Mouse (Mus musculus): ENCODE data around the gene Dennd5a. TPM values are rescaled to one million over a fixed set of nuclear protein-coding genes. Genes with fewer than 3 reads are reported as not detected.

Gene Dennd5a
- polyA plus RNA-seq, 1 experiment from 2014 or later = 66.1 TPM

- Histone ChIP-seq H3K36me3 (ENCODE audit: control insufficient read depth, insufficient read depth, low read length) (no peaks in the 10 kb centered on the region), H3K9ac (ENCODE audit: low read length) (no peak overlapping the region), H3K4me2 (ENCODE audit: low read length) (no peak overlapping the region), H3K4me1 (ENCODE audit: control insufficient read depth in 2 of 2, insufficient read depth in 2 of 2, low read length in 2 of 2) (peaks cover 0 to 28% of the 10 kb centered on the region in 2 experiments; a peak in 2 of 4 replicates), H3K27me3 (ENCODE audit: control insufficient read depth, insufficient read depth, low read length) (no peaks in the 10 kb centered on the region), H3K27ac (replicated peaks in 1 of 2; ENCODE audit: control insufficient read depth in 1 of 2, insufficient read depth in 1 of 2, low read depth in 2 of 2, low read length in 2 of 2) (no peak overlapping the region), H3K4me3 (ENCODE audit: control insufficient read depth in 1 of 2, insufficient read depth in 1 of 2, low read depth in 1 of 2, low read length in 2 of 2) (no peak overlapping the region), H3K9me3 (ENCODE audit: control insufficient read depth, low read length) (no peaks in the 10 kb centered on the region)
- no peak for ATAC-seq (ENCODE audit: insufficient number of reproducible peaks, insufficient read depth, low FRiP score, low read depth)
- 75% methylated on average over 4 of the region's 4 CpGs for WGBS
Observed at GRCm38 (mm10) chr7:109951297-109951696, 9.0 kb downstream of the Dennd5a start.

DNA sequence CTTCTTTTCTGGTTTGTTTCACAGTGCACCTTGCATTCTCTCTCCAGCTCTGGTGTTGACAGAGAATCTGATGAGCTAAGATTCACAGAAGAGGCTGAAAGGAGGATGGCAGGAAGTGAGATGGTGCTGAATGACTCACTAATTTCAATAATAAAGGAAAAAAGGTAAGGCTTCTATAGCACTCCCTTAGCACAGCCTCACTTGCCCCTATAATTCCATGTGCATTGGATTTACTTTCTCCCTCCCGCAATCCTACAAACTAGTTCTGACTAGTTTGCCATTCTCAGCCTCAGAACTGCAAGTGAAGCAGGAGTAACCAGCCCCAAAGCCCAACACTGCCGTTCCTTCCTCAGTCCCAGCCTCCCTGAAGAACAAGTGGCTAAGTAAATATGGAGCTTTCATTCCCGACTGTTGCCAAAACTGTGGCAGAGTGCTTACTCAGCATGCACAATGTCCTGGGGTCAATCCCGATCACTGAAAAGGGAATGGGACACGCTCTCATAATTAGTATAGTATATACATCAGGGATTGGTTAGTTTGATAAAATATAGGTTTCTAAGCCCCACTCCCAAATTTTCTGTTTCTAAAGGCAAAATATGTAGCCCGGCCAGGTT is 15.7 kb downstream of the Dennd5a start:
- H3K4me3 ChIP-seq (ENCODE audit: control insufficient read depth in 1 of 2, insufficient read depth in 1 of 2, low read depth in 1 of 2, low read length in 2 of 2) = no peak overlapping the region
- no peaks in the 10 kb centered on the region for H3K9me3 ChIP-seq (ENCODE audit: control insufficient read depth, low read length)
- peak overlapping the region; percentile 1; the same call in 1 of the 2 replicates for H3K4me2 ChIP-seq (ENCODE audit: low read length)
- peaks cover 4% of the 10 kb centered on the region; the same call in 1 of the 2 replicates for H3K36me3 ChIP-seq (ENCODE audit: control insufficient read depth, insufficient read depth, low read length)
- H3K9ac ChIP-seq (ENCODE audit: low read length) = 0 out of 2 replicates have a peak overlapping the region, but pooled peaks have one; percentile 6
- peak overlapping the region; percentile 16 to 45; a peak in 2 of 4 replicates for H3K27ac ChIP-seq (replicated peaks in 1 of 2; ENCODE audit: control insufficient read depth in 1 of 2, insufficient read depth in 1 of 2, low read depth in 2 of 2, low read length in 2 of 2)
- ATAC-seq (ENCODE audit: insufficient number of reproducible peaks, insufficient read depth, low FRiP score, low read depth) = no peak
- H3K27me3 ChIP-seq (ENCODE audit: control insufficient read depth, insufficient read depth, low read length) = no peaks in the 10 kb centered on the region
- H3K4me1 ChIP-seq (ENCODE audit: control insufficient read depth in 2 of 2, insufficient read depth in 2 of 2, low read length in 2 of 2) = peaks cover 2 to 28% of the 10 kb centered on the region in 2 experiments
- WGBS = 41% methylated on average over 6 of the region's 6 CpGs

DNA sequence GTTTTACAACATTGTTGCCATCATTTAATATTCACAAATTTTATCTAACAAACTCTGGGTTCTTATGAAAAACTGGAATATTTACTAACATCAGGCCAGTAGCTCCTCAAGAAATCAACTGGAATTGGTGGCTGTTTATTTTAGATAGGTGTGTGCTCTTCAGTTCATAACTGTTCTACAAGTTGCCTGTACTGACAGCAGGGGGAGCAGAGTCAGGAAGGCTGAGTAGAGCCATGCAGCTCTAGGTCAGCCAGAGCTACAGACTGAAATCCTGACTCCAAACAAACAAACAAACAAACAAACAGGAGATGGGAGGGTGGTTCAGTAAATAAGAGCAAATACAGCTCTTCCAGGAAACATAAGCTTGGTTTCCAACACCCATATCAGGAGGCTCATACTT is 30.6 kb downstream of the Dennd5a start:
- Histone ChIP-seq H3K9ac (ENCODE audit: low read length) (no peak overlapping the region), H3K4me3 (ENCODE audit: control insufficient read depth in 1 of 2, insufficient read depth in 1 of 2, low read depth in 1 of 2, low read length in 2 of 2) (no peak overlapping the region), H3K27me3 (ENCODE audit: control insufficient read depth, insufficient read depth, low read length) (no peaks in the 10 kb centered on the region), H3K4me2 (ENCODE audit: low read length) (no peak overlapping the region), H3K36me3 (ENCODE audit: control insufficient read depth, insufficient read depth, low read length) (peaks cover 86% of the 10 kb centered on the region), H3K27ac (replicated peaks in 1 of 2; ENCODE audit: control insufficient read depth in 1 of 2, insufficient read depth in 1 of 2, low read depth in 2 of 2, low read length in 2 of 2) (no peak overlapping the region), H3K9me3 (ENCODE audit: control insufficient read depth, low read length) (no peaks in the 10 kb centered on the region), H3K4me1 (ENCODE audit: control insufficient read depth in 2 of 2, insufficient read depth in 2 of 2, low read length in 2 of 2) (0 out of 4 replicates have a peak, but pooled peaks cover 0 to 2% of the 10 kb centered on the region in 2 experiments)
- ATAC-seq (ENCODE audit: insufficient number of reproducible peaks, insufficient read depth, low FRiP score, low read depth) = no peak

DNA sequence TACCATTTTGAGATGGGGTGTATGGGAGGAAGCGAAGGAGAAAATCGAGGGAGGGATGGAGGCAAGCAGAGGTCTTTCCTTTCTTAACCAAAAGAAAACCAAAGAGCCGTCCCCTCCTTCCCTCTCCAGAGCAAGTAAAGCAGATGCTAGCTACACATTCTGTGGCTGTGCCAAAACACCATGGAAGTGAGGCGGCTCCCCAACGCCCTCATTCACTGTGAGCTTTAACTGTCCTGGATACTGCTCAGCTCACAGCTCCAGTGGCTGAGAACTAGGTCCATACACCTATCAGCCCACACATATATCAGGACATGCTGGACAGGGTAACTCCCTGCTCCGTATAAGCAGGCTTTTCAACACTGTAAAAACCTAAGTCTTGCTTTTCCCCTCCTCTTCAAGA is 31.9 kb downstream of the Dennd5a start:
- no peak overlapping the region for H3K9ac ChIP-seq (ENCODE audit: low read length)
- H3K4me1 ChIP-seq (ENCODE audit: control insufficient read depth in 2 of 2, insufficient read depth in 2 of 2, low read length in 2 of 2) = 0 out of 4 replicates have a peak, but pooled peaks cover 0 to 8% of the 10 kb centered on the region in 2 experiments
- H3K4me3 ChIP-seq (ENCODE audit: control insufficient read depth in 1 of 2, insufficient read depth in 1 of 2, low read depth in 1 of 2, low read length in 2 of 2) = no peak overlapping the region
- H3K27ac ChIP-seq (replicated peaks in 1 of 2; ENCODE audit: control insufficient read depth in 1 of 2, insufficient read depth in 1 of 2, low read depth in 2 of 2, low read length in 2 of 2) = no peak overlapping the region
- no peaks in the 10 kb centered on the region for H3K27me3 ChIP-seq (ENCODE audit: control insufficient read depth, insufficient read depth, low read length)
- no peak overlapping the region for H3K4me2 ChIP-seq (ENCODE audit: low read length)
- H3K36me3 ChIP-seq (ENCODE audit: control insufficient read depth, insufficient read depth, low read length) = peaks cover 75% of the 10 kb centered on the region
- ATAC-seq (ENCODE audit: insufficient number of reproducible peaks, insufficient read depth, low FRiP score, low read depth) = no peak
- 90% methylated on average over 6 of the region's 6 CpGs for WGBS
- H3K9me3 ChIP-seq (ENCODE audit: control insufficient read depth, low read length) = no peaks in the 10 kb centered on the region

DNA sequence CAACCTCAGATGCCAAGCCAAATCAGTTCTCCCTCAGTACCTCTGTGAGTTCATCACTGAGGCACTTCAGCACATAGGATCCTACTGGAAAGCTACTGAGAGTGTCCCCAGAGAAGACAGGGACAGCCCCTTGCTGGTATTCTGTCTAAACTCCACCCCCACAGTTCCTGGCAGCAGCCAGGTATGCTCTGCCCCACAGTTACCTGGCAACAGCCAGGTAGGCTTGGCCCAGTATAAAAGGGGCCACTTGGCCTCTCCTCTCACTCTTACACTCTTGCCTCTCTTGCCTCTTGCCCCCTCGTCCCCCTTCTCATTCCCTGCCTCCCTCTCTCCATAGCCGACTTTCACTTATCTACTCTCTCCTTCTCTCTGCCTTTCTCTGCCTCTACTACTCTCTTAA is 35.3 kb downstream of the Dennd5a start:
- Histone ChIP-seq H3K27ac (replicated peaks in 1 of 2; ENCODE audit: control insufficient read depth in 1 of 2, insufficient read depth in 1 of 2, low read depth in 2 of 2, low read length in 2 of 2) (no peak overlapping the region), H3K27me3 (ENCODE audit: control insufficient read depth, insufficient read depth, low read length) (no peaks in the 10 kb centered on the region), H3K9me3 (ENCODE audit: control insufficient read depth, low read length) (no peaks in the 10 kb centered on the region), H3K4me2 (ENCODE audit: low read length) (no peak overlapping the region), H3K9ac (ENCODE audit: low read length) (no peak overlapping the region), H3K4me1 (ENCODE audit: control insufficient read depth in 2 of 2, insufficient read depth in 2 of 2, low read length in 2 of 2) (0 out of 4 replicates have a peak, but pooled peaks cover 0 to 8% of the 10 kb centered on the region in 2 experiments), H3K36me3 (ENCODE audit: control insufficient read depth, insufficient read depth, low read length) (peaks cover 79% of the 10 kb centered on the region), H3K4me3 (ENCODE audit: control insufficient read depth in 1 of 2, insufficient read depth in 1 of 2, low read depth in 1 of 2, low read length in 2 of 2) (no peak overlapping the region)
- 69% methylated on average over 2 of the region's 2 CpGs for WGBS
- no peak for ATAC-seq (ENCODE audit: insufficient number of reproducible peaks, insufficient read depth, low FRiP score, low read depth)

DNA sequence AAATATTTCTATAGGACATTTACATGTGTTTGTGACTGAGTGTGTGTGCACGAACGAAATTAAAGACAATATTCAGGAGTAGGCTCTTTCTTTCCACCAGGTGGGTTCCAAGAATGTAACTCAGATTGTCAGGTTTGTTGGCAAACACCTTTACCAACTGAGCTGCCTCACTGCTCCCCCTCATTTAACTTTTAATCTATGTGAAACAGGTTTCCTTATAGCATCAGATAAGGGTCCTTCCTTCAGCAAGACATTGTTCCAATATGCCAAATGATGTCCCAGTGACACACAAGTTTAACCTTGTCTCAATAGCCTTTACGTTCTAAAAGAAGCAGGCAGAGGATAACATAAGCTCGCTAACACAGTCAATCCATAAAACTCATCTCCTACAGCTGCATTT is 37.4 kb downstream of the Dennd5a start:
- H3K36me3 ChIP-seq (ENCODE audit: control insufficient read depth, insufficient read depth, low read length) = peaks cover 80% of the 10 kb centered on the region

DNA sequence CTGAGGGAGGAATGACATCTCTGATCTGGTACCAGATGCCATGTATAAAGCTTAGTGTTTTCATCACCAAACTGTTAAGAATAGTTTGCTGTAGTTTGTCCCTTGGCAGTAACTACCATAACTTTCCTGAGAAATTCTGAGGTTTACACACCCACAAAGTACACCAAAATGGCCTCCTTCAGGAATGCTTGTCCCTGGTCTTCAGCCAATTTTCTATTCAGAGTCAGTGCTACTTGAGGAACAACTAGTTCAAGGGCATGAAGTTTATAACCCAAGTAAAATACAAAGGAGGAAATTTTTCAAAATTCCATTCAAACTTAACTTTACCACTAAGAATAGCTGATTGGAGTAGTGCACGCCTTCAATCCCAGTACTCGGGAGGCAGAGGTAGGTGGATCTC is 54.1 kb downstream of the Dennd5a start:
- 87% methylated on average over 2 of the region's 2 CpGs for WGBS
- Histone ChIP-seq H3K9ac (ENCODE audit: low read length) (no peak overlapping the region), H3K4me2 (ENCODE audit: low read length) (no peak overlapping the region), H3K9me3 (ENCODE audit: control insufficient read depth, low read length) (no peaks in the 10 kb centered on the region), H3K36me3 (ENCODE audit: control insufficient read depth, insufficient read depth, low read length) (peaks cover 93% of the 10 kb centered on the region), H3K27ac (replicated peaks in 1 of 2; ENCODE audit: control insufficient read depth in 1 of 2, insufficient read depth in 1 of 2, low read depth in 2 of 2, low read length in 2 of 2) (no peak overlapping the region), H3K4me1 (ENCODE audit: control insufficient read depth in 2 of 2, insufficient read depth in 2 of 2, low read length in 2 of 2) (no peaks in the 10 kb centered on the region), H3K4me3 (ENCODE audit: control insufficient read depth in 1 of 2, insufficient read depth in 1 of 2, low read depth in 1 of 2, low read length in 2 of 2) (no peak overlapping the region), H3K27me3 (ENCODE audit: control insufficient read depth, insufficient read depth, low read length) (no peaks in the 10 kb centered on the region)
- no peak for ATAC-seq (ENCODE audit: insufficient number of reproducible peaks, insufficient read depth, low FRiP score, low read depth)

More for the DNA sequence above, 37.4 kb downstream of the Dennd5a start:
- ATAC-seq (ENCODE audit: insufficient number of reproducible peaks, insufficient read depth, low FRiP score, low read depth) = no peak
- H3K9ac ChIP-seq (ENCODE audit: low read length) = no peak overlapping the region
- H3K27ac ChIP-seq (replicated peaks in 1 of 2; ENCODE audit: control insufficient read depth in 1 of 2, insufficient read depth in 1 of 2, low read depth in 2 of 2, low read length in 2 of 2) = no peak overlapping the region
- H3K9me3 ChIP-seq (ENCODE audit: control insufficient read depth, low read length) = no peaks in the 10 kb centered on the region
- 88% methylated on average over 4 of the region's 4 CpGs for WGBS
- no peaks in the 10 kb centered on the region for H3K27me3 ChIP-seq (ENCODE audit: control insufficient read depth, insufficient read depth, low read length)
- H3K4me3 ChIP-seq (ENCODE audit: control insufficient read depth in 1 of 2, insufficient read depth in 1 of 2, low read depth in 1 of 2, low read length in 2 of 2) = no peak overlapping the region
- H3K4me1 ChIP-seq (ENCODE audit: control insufficient read depth in 2 of 2, insufficient read depth in 2 of 2, low read length in 2 of 2) = 0 out of 4 replicates have a peak, but pooled peaks cover 0 to 8% of the 10 kb centered on the region in 2 experiments
- H3K4me2 ChIP-seq (ENCODE audit: low read length) = no peak overlapping the region

DNA sequence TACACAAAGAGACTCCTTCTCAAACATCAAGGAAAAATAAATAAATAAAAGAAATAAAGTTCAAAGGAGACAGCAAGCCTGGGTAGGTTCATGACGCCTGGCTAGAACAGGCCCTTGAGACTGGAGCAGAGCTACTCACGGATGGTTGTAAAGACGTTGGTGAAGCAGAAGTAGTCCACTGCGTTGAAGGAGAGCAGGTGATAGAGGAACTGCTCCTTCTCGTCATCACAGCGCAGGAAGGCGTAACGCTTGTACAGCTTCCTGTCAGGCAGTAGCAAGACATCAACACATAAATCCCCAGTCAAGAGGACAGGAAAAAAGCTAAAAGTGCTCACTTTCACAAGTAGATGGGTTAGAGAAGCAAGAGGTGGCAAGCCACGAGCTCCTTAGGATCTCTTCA is 59.3 kb downstream of the Dennd5a start:
- H3K4me3 ChIP-seq (ENCODE audit: control insufficient read depth in 1 of 2, insufficient read depth in 1 of 2, low read depth in 1 of 2, low read length in 2 of 2) = no peak overlapping the region
- H3K27ac ChIP-seq (replicated peaks in 1 of 2; ENCODE audit: control insufficient read depth in 1 of 2, insufficient read depth in 1 of 2, low read depth in 2 of 2, low read length in 2 of 2) = no peak overlapping the region
- no peaks in the 10 kb centered on the region for H3K4me1 ChIP-seq (ENCODE audit: control insufficient read depth in 2 of 2, insufficient read depth in 2 of 2, low read length in 2 of 2)
- no peak overlapping the region for H3K9ac ChIP-seq (ENCODE audit: low read length)
- no peaks in the 10 kb centered on the region for H3K27me3 ChIP-seq (ENCODE audit: control insufficient read depth, insufficient read depth, low read length)
- H3K36me3 ChIP-seq (ENCODE audit: control insufficient read depth, insufficient read depth, low read length) = peaks cover 100% of the 10 kb centered on the region
- ATAC-seq (ENCODE audit: insufficient number of reproducible peaks, insufficient read depth, low FRiP score, low read depth) = no peak
- WGBS = 83% methylated on average over 9 of the region's 9 CpGs
- no peaks in the 10 kb centered on the region for H3K9me3 ChIP-seq (ENCODE audit: control insufficient read depth, low read length)
- no peak overlapping the region for H3K4me2 ChIP-seq (ENCODE audit: low read length)

Measured in heart, embryonic 14.5 days (tissue).